Mouse (Mus musculus): ENCODE measurements around the gene Scamp3. TPM values are rescaled to one million over a fixed set of nuclear protein-coding genes. Genes with fewer than 3 reads are reported as not detected.

The Scamp3 gene
- total and polyA plus RNA-seq, 2 experiments from 2014 or later = 63.7 to 124 TPM

DNA sequence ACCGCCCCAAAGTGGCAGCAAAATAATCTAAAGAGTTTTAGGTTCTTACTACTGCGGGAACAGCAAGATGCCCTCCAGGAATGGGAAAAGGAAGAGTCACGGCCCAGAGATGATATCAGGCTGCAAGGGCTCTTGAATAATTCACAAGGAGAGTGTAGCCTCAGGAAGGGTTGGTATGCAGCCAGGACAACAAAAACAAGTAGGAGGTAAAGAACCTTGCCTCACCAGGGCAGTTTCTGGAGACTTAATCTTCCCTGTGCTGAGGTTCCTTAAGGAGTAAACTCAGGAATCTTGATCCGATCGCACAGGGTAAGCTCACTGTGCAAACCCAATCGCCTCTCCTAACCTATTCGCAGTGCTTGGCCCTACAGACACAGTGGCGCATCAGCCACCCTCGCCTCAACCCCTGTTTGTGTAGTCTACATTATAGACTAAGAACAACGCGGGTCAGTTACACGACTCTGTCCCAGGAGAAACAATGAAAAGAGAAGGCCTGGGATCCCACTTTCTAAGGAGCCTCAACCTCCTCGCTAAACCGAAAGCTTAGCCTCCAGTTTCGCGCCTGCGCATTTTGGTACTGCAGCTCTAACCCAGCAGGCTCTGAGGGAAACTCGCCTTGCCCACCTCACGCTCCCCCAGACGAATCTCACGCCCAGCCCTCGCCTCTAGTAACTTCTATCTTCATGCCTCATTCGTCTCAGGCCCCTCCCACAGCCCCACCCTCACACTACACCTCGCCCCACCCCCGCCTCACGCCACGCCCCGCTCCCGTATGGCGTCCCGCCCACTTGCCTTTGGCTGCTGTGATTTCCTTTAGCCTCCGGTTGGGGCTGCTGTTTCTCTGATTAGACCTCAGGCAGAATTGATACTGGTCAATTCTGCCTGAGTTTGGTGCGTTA, 19.0 kb downstream of the Scamp3 start:
- TF ChIP-seq CTCF (IDR thresholded peaks at IDR 0.05; ENCODE audit: low read depth) = peak; percentile 61
- Histone ChIP-seq H3K4me2 (ENCODE audit: low read depth) (peak overlapping the region; percentile 51), H3K4me1 (ENCODE audit: insufficient read depth) (no peaks in the 10 kb centered on the region), H3K27ac (ENCODE audit: low read depth, low read length) (peak overlapping the region; percentile 23), H3K27me3 (ENCODE audit: insufficient read depth, low read length) (no peaks in the 10 kb centered on the region), H3K36me3 (ENCODE audit: insufficient read depth) (no peaks in the 10 kb centered on the region), H3K9me3 (ENCODE audit: low read length) (no peaks in the 10 kb centered on the region), H3K4me3 (ENCODE audit: low read depth, low read length) (peak overlapping the region; percentile 37), H3K9ac (peak overlapping the region; percentile 43)
- ATAC-seq (peak; percentile 96), DNase-seq (peak; percentile 93)
- WGBS = 5% methylated on average over 33 of the region's 33 CpGs

DNA sequence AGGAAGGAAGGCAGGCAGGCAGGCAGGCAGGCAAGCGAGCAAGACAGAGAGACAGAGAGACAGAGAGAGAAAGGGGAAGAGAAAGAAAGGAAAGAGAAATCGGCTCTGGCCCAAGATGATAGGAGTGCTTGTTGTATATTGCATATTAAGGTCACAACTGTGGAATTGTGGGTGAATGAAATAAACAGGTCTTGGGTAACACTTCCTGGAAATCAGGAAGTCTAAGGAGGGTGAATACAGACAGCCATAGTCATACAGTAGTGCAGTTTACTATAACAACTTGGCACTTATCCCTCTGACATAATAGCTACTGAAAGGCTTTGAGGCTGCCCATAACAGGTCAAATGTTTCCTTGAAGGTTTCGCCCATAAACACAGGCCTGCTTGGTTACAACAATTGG, 22.6 kb downstream of the Scamp3 start:
- DNase-seq = no peak

DNA sequence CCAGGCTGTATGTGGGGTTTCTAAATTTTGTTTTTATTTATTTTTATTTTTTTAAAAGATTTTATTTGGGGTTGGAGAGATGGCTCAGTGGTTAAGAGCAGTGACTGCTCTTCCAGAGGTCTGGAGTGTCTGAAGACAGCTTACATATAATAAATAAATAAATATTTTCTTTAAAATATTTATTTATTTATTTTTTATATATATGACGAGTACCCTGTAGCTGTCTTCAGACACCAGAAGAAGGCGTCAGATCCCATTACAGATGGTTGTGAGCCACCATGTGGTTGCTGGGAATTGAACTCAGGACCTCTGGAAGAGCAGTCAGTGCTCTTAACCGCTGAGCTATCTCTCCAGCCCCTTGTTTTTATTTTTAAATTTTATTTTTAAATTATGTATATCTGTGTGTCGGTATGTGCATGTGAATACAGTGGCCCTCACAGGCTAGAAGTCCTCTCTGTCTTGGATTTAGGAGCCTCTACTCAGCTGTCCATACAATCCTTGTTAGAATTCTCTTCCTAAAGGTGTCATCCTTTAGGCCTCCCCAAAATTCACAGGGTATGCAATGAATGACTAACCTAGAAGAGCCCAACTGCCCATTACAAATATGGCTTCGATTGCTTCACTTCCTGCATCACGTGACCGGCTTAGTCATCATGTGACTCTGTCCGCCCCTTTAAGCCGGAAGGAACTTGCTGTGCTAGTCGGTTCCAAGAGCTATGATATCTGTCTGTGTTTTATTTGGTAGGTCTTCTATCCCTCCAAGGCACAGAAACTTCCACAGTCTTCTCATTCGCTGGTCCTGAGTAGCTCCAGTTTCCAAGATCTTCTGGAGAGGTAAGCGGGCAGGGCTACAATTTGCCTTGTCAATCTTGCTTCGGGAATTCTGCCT, 25.2 kb downstream of the Scamp3 start, which contains the start of gene Gba:
Gene Gba (plus strand): TSS at position 676 of the 889 bp plus-strand sequence.
- Histone ChIP-seq H3K9me3 (ENCODE audit: low read length) (no peaks in the 10 kb centered on the region), H3K9ac (peak within 1 kb of the TSS; percentile 66), H3K4me3 (ENCODE audit: low read depth, low read length) (peak within 1 kb of the TSS; percentile 58), H3K4me1 (ENCODE audit: insufficient read depth) (peaks cover 4% of the 10 kb centered on the region), H3K4me2 (ENCODE audit: low read depth) (peak within 1 kb of the TSS; percentile 70), H3K36me3 (ENCODE audit: insufficient read depth) (peaks cover 28% of the 10 kb centered on the region), H3K27ac (ENCODE audit: low read depth, low read length) (peak within 1 kb of the TSS; percentile 66), H3K27me3 (ENCODE audit: insufficient read depth, low read length) (no peaks in the 10 kb centered on the region)
- DNase-seq = peak; percentile 96
- peak; percentile 94 for ATAC-seq
- 24% methylated on average over 13 of the region's 13 CpGs for WGBS
- no peak for TF ChIP-seq CTCF (IDR thresholded peaks at IDR 0.05; ENCODE audit: low read depth)

More for the DNA sequence above, 22.6 kb downstream of the Scamp3 start:
- H3K27me3 ChIP-seq (ENCODE audit: insufficient read depth, low read length) = no peaks in the 10 kb centered on the region
- H3K36me3 ChIP-seq (ENCODE audit: insufficient read depth) = peaks cover 8% of the 10 kb centered on the region
- H3K4me2 ChIP-seq (ENCODE audit: low read depth) = no peak overlapping the region
- WGBS = 86% methylated on average over 3 of the region's 3 CpGs
- no peak overlapping the region for H3K9ac ChIP-seq
- peaks cover 4% of the 10 kb centered on the region for H3K4me1 ChIP-seq (ENCODE audit: insufficient read depth)
- no peak overlapping the region for H3K27ac ChIP-seq (ENCODE audit: low read depth, low read length)
- no peak for TF ChIP-seq CTCF (IDR thresholded peaks at IDR 0.05; ENCODE audit: low read depth)
- H3K4me3 ChIP-seq (ENCODE audit: low read depth, low read length) = no peak overlapping the region
- ATAC-seq = no peak
- no peaks in the 10 kb centered on the region for H3K9me3 ChIP-seq (ENCODE audit: low read length)

DNA sequence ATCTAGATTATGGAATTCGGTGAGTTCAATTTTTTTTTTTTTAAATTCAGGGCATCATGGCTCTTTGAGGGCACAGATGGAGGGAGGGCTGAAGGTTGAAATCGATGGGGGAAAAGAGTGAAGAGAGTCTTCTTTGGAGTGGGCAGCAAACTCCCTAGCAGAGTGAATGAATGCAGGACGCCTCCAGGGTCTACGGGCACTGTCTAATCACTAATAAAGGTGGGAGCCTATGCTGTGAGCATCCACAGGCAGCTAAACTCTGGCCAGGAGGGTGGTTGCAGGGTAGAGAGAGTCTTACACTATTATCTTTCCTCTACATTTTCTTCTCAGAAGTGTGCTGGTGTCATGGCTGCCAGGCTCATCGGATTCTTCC, 25.9 kb downstream of the Scamp3 start:
- no peaks in the 10 kb centered on the region for H3K9me3 ChIP-seq (ENCODE audit: low read length)
- WGBS = 22% methylated on average over 5 of the region's 5 CpGs
- peak; percentile 16; the same call in 1 of the 2 replicates for ATAC-seq

DNA sequence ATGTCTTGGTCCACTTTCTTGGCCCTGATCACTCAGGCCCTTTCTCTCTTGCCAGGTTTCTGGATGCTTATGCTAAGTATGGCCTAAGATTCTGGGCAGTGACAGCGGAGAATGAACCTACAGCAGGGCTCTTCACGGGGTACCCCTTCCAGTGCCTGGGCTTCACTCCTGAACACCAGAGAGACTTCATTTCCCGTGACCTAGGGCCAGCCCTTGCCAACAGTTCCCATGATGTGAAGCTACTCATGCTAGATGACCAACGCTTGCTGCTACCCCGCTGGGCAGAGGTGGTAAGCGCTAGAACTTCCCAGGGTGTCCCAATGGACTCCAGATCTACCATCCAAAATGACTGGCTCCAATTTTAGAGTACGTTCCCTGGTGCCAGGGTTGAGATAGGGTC, 28.8 kb downstream of the Scamp3 start:
- H3K36me3 ChIP-seq (ENCODE audit: insufficient read depth) = peaks cover 52% of the 10 kb centered on the region
- 88% methylated on average over 7 of the region's 7 CpGs for WGBS
- DNase-seq = no peak
- no peaks in the 10 kb centered on the region for H3K27me3 ChIP-seq (ENCODE audit: insufficient read depth, low read length)
- no peak overlapping the region for H3K4me2 ChIP-seq (ENCODE audit: low read depth)
- H3K9ac ChIP-seq = no peak overlapping the region
- no peak for ATAC-seq
- H3K4me3 ChIP-seq (ENCODE audit: low read depth, low read length) = no peak overlapping the region
- no peaks in the 10 kb centered on the region for H3K9me3 ChIP-seq (ENCODE audit: low read length)
- H3K27ac ChIP-seq (ENCODE audit: low read depth, low read length) = no peak overlapping the region
- H3K4me1 ChIP-seq (ENCODE audit: insufficient read depth) = peaks cover 4% of the 10 kb centered on the region
- TF ChIP-seq CTCF (IDR thresholded peaks at IDR 0.05; ENCODE audit: low read depth) = no peak

More for the DNA sequence above, 25.9 kb downstream of the Scamp3 start:
- DNase-seq = no peak
- TF ChIP-seq CTCF (IDR thresholded peaks at IDR 0.05; ENCODE audit: low read depth) = no peak
- H3K4me1 ChIP-seq (ENCODE audit: insufficient read depth) = peaks cover 4% of the 10 kb centered on the region
- no peaks in the 10 kb centered on the region for H3K27me3 ChIP-seq (ENCODE audit: insufficient read depth, low read length)
- H3K9ac ChIP-seq = peak overlapping the region; percentile 66
- peak overlapping the region; percentile 58 for H3K4me3 ChIP-seq (ENCODE audit: low read depth, low read length)
- H3K36me3 ChIP-seq (ENCODE audit: insufficient read depth) = peaks cover 34% of the 10 kb centered on the region
- peak overlapping the region; percentile 66 for H3K27ac ChIP-seq (ENCODE audit: low read depth, low read length)
- H3K4me2 ChIP-seq (ENCODE audit: low read depth) = peak overlapping the region; percentile 70

- no peak for DNase-seq
- no peak overlapping the region for H3K4me3 ChIP-seq (ENCODE audit: low read depth, low read length)
- WGBS = 92% methylated on average over 2 of the region's 2 CpGs
- ATAC-seq = no peak
- H3K27ac ChIP-seq (ENCODE audit: low read depth, low read length) = no peak overlapping the region
- H3K4me2 ChIP-seq (ENCODE audit: low read depth) = no peak overlapping the region
- H3K4me1 ChIP-seq (ENCODE audit: insufficient read depth) = peaks cover 4% of the 10 kb centered on the region
- TF ChIP-seq CTCF (IDR thresholded peaks at IDR 0.05; ENCODE audit: low read depth) = no peak
- H3K9me3 ChIP-seq (ENCODE audit: low read length) = no peaks in the 10 kb centered on the region
- no peak overlapping the region for H3K9ac ChIP-seq
- H3K36me3 ChIP-seq (ENCODE audit: insufficient read depth) = peaks cover 52% of the 10 kb centered on the region
- H3K27me3 ChIP-seq (ENCODE audit: insufficient read depth, low read length) = no peaks in the 10 kb centered on the region
These were observed 29.4 kb downstream of the Scamp3 start for GRCm38 (mm10) chr3:89206695-89207094.

All from forebrain, postnatal 0 days (tissue).